Mouse (Mus musculus): ENCODE data around the gene Slc38a3.

Gene Slc38a3

GRCm38 (mm10) chr9:107695441-107696105 lies 26.2 kb upstream of the Slc38a3 start:
- no peak for DNase-seq (ENCODE audit: low read depth)

- DNase-seq (ENCODE audit: low read depth) = no peak
These were observed 25.3 kb upstream of the Slc38a3 start for GRCm38 (mm10) chr9:107694627-107695026.

- no peak for DNase-seq (ENCODE audit: low read depth)
These were observed 24.2 kb upstream of the Slc38a3 start for GRCm38 (mm10) chr9:107693433-107693987.

GRCm38 (mm10) chr9:107692785-107693184 lies 23.5 kb upstream of the Slc38a3 start:
- no peak for DNase-seq (ENCODE audit: low read depth)

GRCm38 (mm10) chr9:107690391-107690790 lies 21.1 kb upstream of the Slc38a3 start:
- no peak for DNase-seq (ENCODE audit: low read depth)

- DNase-seq (ENCODE audit: low read depth) = no peak
These were observed 19.6 kb upstream of the Slc38a3 start for GRCm38 (mm10) chr9:107688939-107689338.

GRCm38 (mm10) chr9:107688415-107688814 lies 19.1 kb upstream of the Slc38a3 start:
- no peak for DNase-seq (ENCODE audit: low read depth)

GRCm38 (mm10) chr9:107685231-107685981 lies 16.1 kb upstream of the Slc38a3 start:
- DNase-seq (ENCODE audit: low read depth) = no peak

- no peak for DNase-seq (ENCODE audit: low read depth)
These were observed 13.1 kb upstream of the Slc38a3 start for GRCm38 (mm10) chr9:107682405-107682804.

GRCm38 (mm10) chr9:107679501-107679900 lies 10.2 kb upstream of the Slc38a3 start, which contains the start of gene Gnat1:
Gene Gnat1 (minus strand): TSS chr9:107679712.
- no peak for DNase-seq (ENCODE audit: low read depth)

GRCm38 (mm10) chr9:107678861-107679260 lies 9.5 kb upstream of the Slc38a3 start:
- DNase-seq (ENCODE audit: low read depth) = no peak

GRCm38 (mm10) chr9:107677819-107678526 lies 8.6 kb upstream of the Slc38a3 start:
- DNase-seq (ENCODE audit: low read depth) = peak; percentile 66

- peak; percentile 14 for DNase-seq (ENCODE audit: low read depth)
These were observed 7.9 kb upstream of the Slc38a3 start for GRCm38 (mm10) chr9:107677091-107677784.

- DNase-seq (ENCODE audit: low read depth) = no peak
These were observed 7.0 kb upstream of the Slc38a3 start for GRCm38 (mm10) chr9:107676302-107676701.

- peak; percentile 35 for DNase-seq (ENCODE audit: low read depth)
These were observed 6.5 kb upstream of the Slc38a3 start for GRCm38 (mm10) chr9:107675671-107676301.

GRCm38 (mm10) chr9:107674609-107675429 lies 5.5 kb upstream of the Slc38a3 start:
- no peak for DNase-seq (ENCODE audit: low read depth)

- no peak for DNase-seq (ENCODE audit: low read depth)
These were observed 929 bp upstream of the Slc38a3 start for GRCm38 (mm10) chr9:107670259-107670658.

- DNase-seq (ENCODE audit: low read depth) = no peak
These were observed 414 bp downstream of the Slc38a3 start for GRCm38 (mm10) chr9:107668916-107669315.

- DNase-seq (ENCODE audit: low read depth) = no peak
These were observed 1.3 kb downstream of the Slc38a3 start for GRCm38 (mm10) chr9:107668011-107668410.

GRCm38 (mm10) chr9:107667219-107667618 lies 2.1 kb downstream of the Slc38a3 start:
- no peak for DNase-seq (ENCODE audit: low read depth)

All from c-Kit-positive CD71-positive TER-119-negative erythroid progenitor cells, embryonic 14.5 days (primary cell).